Mouse (Mus musculus) brain, embryonic 18.5 days (tissue): ENCODE results near the gene Gm16440.
"Not testable (repeated sequence)": the region's sequence is repeated elsewhere in the genome, so short reads cannot be mapped to it uniquely, and the experiment has no call there.

Experiments
- DNase-seq: peaks from one replicate; pipeline ENCODE4 v3.0.0-alpha.2; 2012; ENCODE audit warnings: low read depth, low spot score

Gm16440 gene

GRCm38 (mm10) chr14:6390219-6390618 is at the start of gene Gm16440:
TSS of gene Gm16440 (minus strand) at chr14:6390319.
- not testable (repeated sequence) for DNase-seq

GRCm38 (mm10) chr14:6426766-6427165 is 36.6 kb upstream of the Gm16440 start:
- not testable (repeated sequence) for DNase-seq

- DNase-seq, result not testable (repeated sequence)
These were observed 36.2 kb upstream of the Gm16440 start for GRCm38 (mm10) chr14:6426353-6426752.

GRCm38 (mm10) chr14:6412382-6412781 is 22.3 kb upstream of the Gm16440 start, which contains the start of gene Gm3591:
TSS of gene Gm3591 (minus strand) at chr14:6412482.
- DNase-seq, result not testable (repeated sequence)

GRCm38 (mm10) chr14:6343578-6343977 is 46.5 kb downstream of the Gm16440 start, which contains the start of gene Gm3618:
TSS of gene Gm3618 (minus strand) at chr14:6343678.
- DNase-seq, result not testable (repeated sequence)
